Mouse (Mus musculus): ENCODE measurements around the gene Atp8b3.

DNA sequence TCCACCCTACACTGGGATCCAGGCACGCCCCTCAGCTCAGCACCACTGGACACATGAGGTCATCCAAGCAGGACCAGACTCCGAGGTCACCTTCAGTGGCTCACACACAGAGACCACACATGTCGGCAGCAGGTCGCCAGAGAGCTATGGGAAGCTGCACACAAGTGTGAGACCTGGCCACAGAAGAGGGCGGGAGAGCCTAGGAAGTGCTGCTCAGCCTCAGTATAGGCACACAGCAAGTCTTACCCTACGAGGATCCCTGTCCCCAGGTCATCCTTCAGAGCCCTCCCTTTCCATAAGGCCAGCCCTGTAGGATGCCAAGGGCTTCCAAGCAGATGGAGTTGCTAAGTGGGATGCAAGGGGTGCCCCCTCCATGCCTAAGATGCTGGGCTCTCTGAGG lies 15.1 kb upstream of the Atp8b3 start:
- TF ChIP-seq EP300 (IDR thresholded peaks at IDR 0.05): no peak
- TF ChIP-seq CTCF (IDR thresholded peaks at IDR 0.05): no peak
